Mouse (Mus musculus) cerebellum, adult 2 months (tissue): ENCODE results near the gene Svopl.

Experiments
- CTCF ChIP-seq: fragments of 200-500 bp; IDR thresholded peaks from 2 replicates; pipeline ENCODE4 v1.5.1; 2011; ENCODE audit warnings: low read depth, mild to moderate bottlenecking, control low read depth, low read length, moderate library complexity, borderline replicate concordance; ENCODE audit not compliant: insufficient read depth
- POLR2A ChIP-seq: fragments of 200-500 bp; IDR thresholded peaks from 2 replicates; pipeline ENCODE4 v1.6.1; 2011; ENCODE audit warnings: low read length, control low read depth, borderline replicate concordance; ENCODE audit not compliant: insufficient read depth

- TF ChIP-seq CTCF = no peak
- no peak for TF ChIP-seq POLR2A
These were observed 36.4 kb upstream of the Svopl start for GRCm38 (mm10) chr6:38083204-38083603.
